Mouse (Mus musculus): ENCODE data around the gene Clasrp. TPM values are rescaled to one million over a fixed set of nuclear protein-coding genes. Genes with fewer than 3 reads are reported as not detected.
A peak's percentile ranks its signal among the peaks of the same experiment; 100 is the strongest.

The Clasrp gene
- total RNA-seq, 1 experiment, result 52.7 TPM

DNA sequence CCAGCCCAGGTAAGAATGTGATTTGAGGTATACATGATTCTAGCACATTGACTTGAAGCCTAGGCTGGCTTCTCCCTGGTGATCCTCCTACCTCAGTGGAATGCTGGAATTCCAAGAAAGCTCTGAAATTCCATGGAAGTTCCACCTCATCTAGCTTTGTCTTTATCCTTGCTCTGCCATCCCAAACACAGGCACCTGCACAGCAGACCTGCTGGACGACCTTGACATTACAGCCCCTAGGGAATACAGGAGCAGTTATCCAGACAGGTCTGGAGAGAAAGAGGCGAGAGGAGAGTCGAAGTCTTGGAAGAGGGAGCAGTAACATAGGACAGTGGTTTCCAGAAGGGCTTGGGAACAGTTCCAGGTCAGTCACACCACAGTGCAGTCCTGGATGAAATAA is 34.6 kb downstream of the Clasrp start:
- H3K9ac ChIP-seq (ENCODE audit: insufficient read depth, low read depth, low read length, poor library complexity, severe bottlenecking), result no peak overlapping the region; the same call in 1 of the 2 replicates
- H3K4me3 ChIP-seq (ENCODE audit: insufficient read depth in 1 of 2, low read depth in 1 of 2, low read length in 2 of 2, poor library complexity in 1 of 2, severe bottlenecking in 1 of 2), result no peak overlapping the region
- no peaks in the 10 kb centered on the region for H3K9me3 ChIP-seq (ENCODE audit: control insufficient read depth, insufficient read depth, low read depth, low read length)
- H3K27ac ChIP-seq (ENCODE audit: insufficient read depth, low read depth, low read length, poor library complexity, severe bottlenecking), result peak overlapping the region; percentile 32; the same call in 1 of the 2 replicates
- in situ Hi-C loops (cut with MboI; ENCODE audit: low sequenced_read_pairs in 2 of 2, unreplicated experiment in 2 of 2), result no loop called here
- DNase-seq (ENCODE audit: low read depth, low spot score), result no peak
- TF ChIP-seq ZNF384 (IDR thresholded peaks at IDR 0.05; ENCODE audit: low read depth, low read length) (no peak), ZC3H11A (IDR thresholded peaks at IDR 0.05; ENCODE audit: borderline replicate concordance, low read depth, low read length) (no peak), HCFC1 (IDR thresholded peaks at IDR 0.05; ENCODE audit: borderline replicate concordance, insufficient read depth, low read length) (no peak), CHD2 (IDR thresholded peaks at IDR 0.05; ENCODE audit: low read depth, low read length) (no peak), MAFK (IDR thresholded peaks at IDR 0.05; ENCODE audit: insufficient read depth, low read depth, low read length) (no peak)
- peaks cover 2 to 14% of the 10 kb centered on the region in 2 experiments; a peak in 3 of 4 replicates for H3K4me1 ChIP-seq (ENCODE audit: control insufficient read depth in 2 of 2, insufficient read depth in 2 of 2, low read length in 2 of 2, poor library complexity in 1 of 2)
- H3K36me3 ChIP-seq (ENCODE audit: control insufficient read depth, insufficient read depth, low read length, poor library complexity, severe bottlenecking), result peaks cover 18% of the 10 kb centered on the region

DNA sequence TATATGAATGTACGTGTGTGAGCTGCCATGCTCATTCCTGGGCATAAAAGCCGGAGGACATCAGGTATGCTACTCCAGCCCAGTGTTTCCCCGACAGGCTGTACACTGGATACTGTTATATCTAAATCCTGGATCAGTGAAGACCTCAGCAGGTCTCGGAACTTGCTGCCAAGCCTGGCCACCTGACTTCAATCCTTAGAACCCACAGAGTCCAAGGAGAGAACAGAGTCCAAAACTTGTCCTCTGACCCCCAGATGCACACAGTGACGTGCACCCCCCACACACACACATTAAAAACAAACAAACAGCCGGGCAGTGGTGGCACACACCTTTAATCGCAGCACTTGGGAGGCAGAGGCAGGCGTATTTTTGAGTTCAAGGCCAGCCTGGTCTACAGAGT is 36.9 kb downstream of the Clasrp start:
- Histone ChIP-seq H3K4me3 (ENCODE audit: insufficient read depth in 1 of 2, low read depth in 1 of 2, low read length in 2 of 2, poor library complexity in 1 of 2, severe bottlenecking in 1 of 2) (no peak overlapping the region), H3K4me1 (ENCODE audit: control insufficient read depth in 2 of 2, insufficient read depth in 2 of 2, low read length in 2 of 2, poor library complexity in 1 of 2) (peaks cover 2 to 17% of the 10 kb centered on the region in 2 experiments; a peak in 3 of 4 replicates), H3K27ac (ENCODE audit: insufficient read depth, low read depth, low read length, poor library complexity, severe bottlenecking) (no peak overlapping the region), H3K36me3 (ENCODE audit: control insufficient read depth, insufficient read depth, low read length, poor library complexity, severe bottlenecking) (peaks cover 21% of the 10 kb centered on the region), H3K9ac (ENCODE audit: insufficient read depth, low read depth, low read length, poor library complexity, severe bottlenecking) (no peak overlapping the region), H3K9me3 (ENCODE audit: control insufficient read depth, insufficient read depth, low read depth, low read length) (no peaks in the 10 kb centered on the region)
- DNase-seq (ENCODE audit: low read depth, low spot score), result no peak
- in situ Hi-C loops (cut with MboI; ENCODE audit: low sequenced_read_pairs in 2 of 2, unreplicated experiment in 2 of 2), result no loop called here
- no peak for TF ChIP-seq CHD2 (IDR thresholded peaks at IDR 0.05; ENCODE audit: low read depth, low read length)

DNA sequence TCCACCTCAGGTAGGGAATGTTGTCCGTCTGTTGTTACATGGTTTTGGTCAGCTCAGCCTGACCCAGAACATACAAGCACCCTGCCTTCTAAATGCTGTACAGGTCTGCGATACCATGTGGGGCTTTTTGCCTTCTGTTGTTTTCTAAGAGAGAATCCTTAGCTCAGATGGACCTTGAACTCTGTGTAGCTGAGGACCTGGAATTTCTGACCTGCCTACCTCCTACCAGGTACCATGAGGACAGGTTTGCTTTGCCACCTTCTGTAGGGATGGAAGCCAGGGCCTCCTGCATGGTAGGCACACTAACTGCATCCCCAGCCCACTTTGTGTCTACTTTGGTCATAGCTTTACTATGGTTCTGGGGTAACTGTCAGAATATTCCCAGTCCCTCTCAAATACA is 38.5 kb downstream of the Clasrp start:
- Histone ChIP-seq H3K4me3 (ENCODE audit: insufficient read depth in 1 of 2, low read depth in 1 of 2, low read length in 2 of 2, poor library complexity in 1 of 2, severe bottlenecking in 1 of 2) (no peak overlapping the region), H3K9ac (ENCODE audit: insufficient read depth, low read depth, low read length, poor library complexity, severe bottlenecking) (no peak overlapping the region)

DNA sequence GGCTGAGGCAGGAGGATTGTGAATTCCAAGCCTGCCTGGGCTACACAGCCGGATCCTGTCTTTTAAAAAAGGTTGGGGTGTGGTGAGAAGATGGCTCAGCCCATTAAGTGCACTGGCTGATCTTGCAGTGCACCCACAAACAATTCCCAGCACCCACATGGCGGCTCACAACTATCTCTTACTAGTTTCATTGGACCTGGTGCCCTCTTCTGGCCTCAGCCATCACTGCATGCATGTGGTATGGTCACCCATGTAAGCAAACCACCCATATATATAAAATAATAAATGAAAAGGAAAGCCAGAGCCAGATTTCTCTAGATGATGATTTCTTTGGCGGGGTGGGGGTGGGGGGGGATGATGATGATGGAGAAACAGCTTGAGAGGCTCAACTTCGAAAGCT is 39.8 kb downstream of the Clasrp start:
- Histone ChIP-seq H3K27ac (ENCODE audit: insufficient read depth, low read depth, low read length, poor library complexity, severe bottlenecking) (no peak overlapping the region), H3K36me3 (ENCODE audit: control insufficient read depth, insufficient read depth, low read length, poor library complexity, severe bottlenecking) (peaks cover 15% of the 10 kb centered on the region), H3K9me3 (ENCODE audit: control insufficient read depth, insufficient read depth, low read depth, low read length) (no peaks in the 10 kb centered on the region), H3K4me1 (ENCODE audit: control insufficient read depth in 2 of 2, insufficient read depth in 2 of 2, low read length in 2 of 2, poor library complexity in 1 of 2) (peaks cover 0 to 9% of the 10 kb centered on the region in 2 experiments; a peak in 3 of 4 replicates), H3K9ac (ENCODE audit: insufficient read depth, low read depth, low read length, poor library complexity, severe bottlenecking) (no peak overlapping the region), H3K4me3 (ENCODE audit: insufficient read depth in 1 of 2, low read depth in 1 of 2, low read length in 2 of 2, poor library complexity in 1 of 2, severe bottlenecking in 1 of 2) (no peak overlapping the region)
- DNase-seq (ENCODE audit: low read depth, low spot score), result no peak
- in situ Hi-C loops (cut with MboI; ENCODE audit: low sequenced_read_pairs in 2 of 2, unreplicated experiment in 2 of 2), result no loop called here
- TF ChIP-seq CHD2 (IDR thresholded peaks at IDR 0.05; ENCODE audit: low read depth, low read length), result no peak
- TF ChIP-seq ZC3H11A (IDR thresholded peaks at IDR 0.05; ENCODE audit: borderline replicate concordance, low read depth, low read length), result no peak
- TF ChIP-seq HCFC1 (IDR thresholded peaks at IDR 0.05; ENCODE audit: borderline replicate concordance, insufficient read depth, low read length), result no peak
- TF ChIP-seq MAFK (IDR thresholded peaks at IDR 0.05; ENCODE audit: insufficient read depth, low read depth, low read length), result no peak
- TF ChIP-seq ZNF384 (IDR thresholded peaks at IDR 0.05; ENCODE audit: low read depth, low read length), result no peak

More for the DNA sequence above, 38.5 kb downstream of the Clasrp start:
- no peaks in the 10 kb centered on the region for H3K9me3 ChIP-seq (ENCODE audit: control insufficient read depth, insufficient read depth, low read depth, low read length)
- H3K4me1 ChIP-seq (ENCODE audit: control insufficient read depth in 2 of 2, insufficient read depth in 2 of 2, low read length in 2 of 2, poor library complexity in 1 of 2), result peaks cover 0 to 15% of the 10 kb centered on the region in 2 experiments; a peak in 3 of 4 replicates
- TF ChIP-seq ZC3H11A (IDR thresholded peaks at IDR 0.05; ENCODE audit: borderline replicate concordance, low read depth, low read length), result no peak
- no peak for TF ChIP-seq CHD2 (IDR thresholded peaks at IDR 0.05; ENCODE audit: low read depth, low read length)
- TF ChIP-seq ZNF384 (IDR thresholded peaks at IDR 0.05; ENCODE audit: low read depth, low read length), result no peak
- no peak for TF ChIP-seq MAFK (IDR thresholded peaks at IDR 0.05; ENCODE audit: insufficient read depth, low read depth, low read length)
- no peak for TF ChIP-seq HCFC1 (IDR thresholded peaks at IDR 0.05; ENCODE audit: borderline replicate concordance, insufficient read depth, low read length)
- DNase-seq (ENCODE audit: low read depth, low spot score), result no peak
- no peak overlapping the region for H3K27ac ChIP-seq (ENCODE audit: insufficient read depth, low read depth, low read length, poor library complexity, severe bottlenecking)
- in situ Hi-C loops (cut with MboI; ENCODE audit: low sequenced_read_pairs in 2 of 2, unreplicated experiment in 2 of 2), result no loop called here
- H3K36me3 ChIP-seq (ENCODE audit: control insufficient read depth, insufficient read depth, low read length, poor library complexity, severe bottlenecking), result peaks cover 21% of the 10 kb centered on the region

DNA sequence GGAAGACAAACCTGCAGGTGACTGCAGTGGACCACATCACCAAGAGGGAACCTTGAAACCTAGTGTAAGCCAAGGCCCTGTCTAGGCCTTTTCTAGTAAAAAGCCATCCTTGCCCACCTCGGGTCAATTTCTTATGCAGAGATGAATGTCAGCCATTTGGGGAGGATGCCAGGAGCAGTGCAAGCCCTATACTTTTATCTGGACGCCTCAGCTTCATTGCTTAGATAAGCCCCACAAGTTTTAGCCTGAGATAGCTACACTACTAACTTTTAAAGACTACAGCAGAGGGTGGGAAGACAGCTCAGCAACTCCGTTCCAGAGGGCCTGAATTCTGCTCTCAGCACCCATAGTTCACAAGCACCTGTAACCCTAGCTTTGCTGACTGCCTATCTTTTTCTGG is 40.4 kb downstream of the Clasrp start:
- no peaks in the 10 kb centered on the region for H3K9me3 ChIP-seq (ENCODE audit: control insufficient read depth, insufficient read depth, low read depth, low read length)
- H3K4me3 ChIP-seq (ENCODE audit: insufficient read depth in 1 of 2, low read depth in 1 of 2, low read length in 2 of 2, poor library complexity in 1 of 2, severe bottlenecking in 1 of 2), result no peak overlapping the region
- DNase-seq (ENCODE audit: low read depth, low spot score), result no peak
- TF ChIP-seq ZC3H11A (IDR thresholded peaks at IDR 0.05; ENCODE audit: borderline replicate concordance, low read depth, low read length) (no peak), ZNF384 (IDR thresholded peaks at IDR 0.05; ENCODE audit: low read depth, low read length) (no peak), MAFK (IDR thresholded peaks at IDR 0.05; ENCODE audit: insufficient read depth, low read depth, low read length) (no peak), HCFC1 (IDR thresholded peaks at IDR 0.05; ENCODE audit: borderline replicate concordance, insufficient read depth, low read length) (no peak), CHD2 (IDR thresholded peaks at IDR 0.05; ENCODE audit: low read depth, low read length) (no peak)
- in situ Hi-C loops (cut with MboI; ENCODE audit: low sequenced_read_pairs in 2 of 2, unreplicated experiment in 2 of 2), result no loop called here
- H3K36me3 ChIP-seq (ENCODE audit: control insufficient read depth, insufficient read depth, low read length, poor library complexity, severe bottlenecking), result peaks cover 15% of the 10 kb centered on the region
- H3K4me1 ChIP-seq (ENCODE audit: control insufficient read depth in 2 of 2, insufficient read depth in 2 of 2, low read length in 2 of 2, poor library complexity in 1 of 2), result peaks cover under 1 to 9% of the 10 kb centered on the region in 2 experiments; a peak in 2 of 4 replicates
- no peak overlapping the region for H3K27ac ChIP-seq (ENCODE audit: insufficient read depth, low read depth, low read length, poor library complexity, severe bottlenecking)
- H3K9ac ChIP-seq (ENCODE audit: insufficient read depth, low read depth, low read length, poor library complexity, severe bottlenecking), result no peak overlapping the region

Measured in ES-E14 (cell line).